24 mouse cellular contexts compared by ENCODE assay signal in genomic region chr14:72848271-72848955, GRCm38 (mm10).
DNase-seq lines count a peak whose midpoint lies in the region; TF ChIP-seq lines count a peak whose summit lies in the region.
"Had no signal": no experiment of that assay in that cellular context is flagged by ENCODE, and none has a peak within 500 bp of the region (broad histone marks: within the 10 kb centered on the region; RNA-seq: fewer than 3 reads in every experiment).

No protein-coding gene starts in this region.

- H3K9me3 ChIP-seq in CH12.LX (replicated peaks; ENCODE audit: low read length) (peaks cover 6% of the 10 kb centered on the region), ES-Bruce4 (replicated peaks; ENCODE audit: control insufficient read depth, insufficient read depth, low read length, poor library complexity, severe bottlenecking) (no peaks in the 10 kb centered on the region)
- H3K9me3 ChIP-seq: embryonic facial prominence, embryonic 13.5 days; embryonic facial prominence, embryonic 15.5 days; forebrain, embryonic 10.5 days; forebrain, embryonic 12.5 days; G1E had no signal

- TF ChIP-seq EP300 in CH12.LX (IDR thresholded peaks at IDR 0.05; ENCODE audit: low read length) = peak; percentile 81
- peak; percentile 65; the same call in 1 of the 2 replicates for TF ChIP-seq EP300 in ES-Bruce4 (IDR thresholded peaks at IDR 0.05; ENCODE audit: insufficient read depth, low read depth, low read length)

- H3K4me1 ChIP-seq in CH12.LX (ENCODE audit: control insufficient read depth in 1 of 2, insufficient read depth in 2 of 2) (peaks cover 18 to 45% of the 10 kb centered on the region in 2 experiments), ES-Bruce4 (ENCODE audit: control insufficient read depth, insufficient read depth, low read length) (peaks cover 8% of the 10 kb centered on the region)
- H3K4me1 ChIP-seq: embryonic facial prominence, embryonic 13.5 days; embryonic facial prominence, embryonic 15.5 days had no signal

- no peak overlapping the region for H3K4me3 ChIP-seq in CH12.LX (replicated peaks in 1 of 3; ENCODE audit: low read depth in 2 of 3, low read length in 2 of 3, poor library complexity in 1 of 3)
- no peak overlapping the region for H3K4me3 ChIP-seq in ES-Bruce4 (ENCODE audit: low read depth, low read length)
- H3K4me3 ChIP-seq: embryonic facial prominence, embryonic 13.5 days; embryonic facial prominence, embryonic 15.5 days; erythroblast, embryonic 14.5 days; forebrain, embryonic 10.5 days; forebrain, embryonic 12.5 days; gastrocnemius, adult 2 months had no signal

- TF ChIP-seq RAD21 in CH12.LX (IDR thresholded peaks at IDR 0.05; ENCODE audit: low read depth, low read length) = no peak; the same call in 1 of the 2 replicates

- in situ Hi-C loops in CH12.LX (cut with MboI; ENCODE audit: low pct_ligation_motif_present, low pct_unique_long_range_greater_than_20kb, low sequenced_read_pairs) = no loop called here

- TF ChIP-seq CTCF in CH12.LX (conservative IDR thresholded peaks at IDR 0.05 in 1 of 2, IDR thresholded peaks at IDR 0.05 in 1 of 2; ENCODE audit: low read depth in 2 of 2, low read length in 2 of 2) (no peak), ES-Bruce4 (IDR thresholded peaks at IDR 0.05; ENCODE audit: low read depth, low read length) (no peak)

- no peaks in the 10 kb centered on the region for H3K27me3 ChIP-seq in CH12.LX (replicated peaks)
- H3K27me3 ChIP-seq in ES-Bruce4 (ENCODE audit: control insufficient read depth, insufficient read depth, low read length, poor library complexity, severe bottlenecking) = no peaks in the 10 kb centered on the region
- H3K27me3 ChIP-seq: embryonic facial prominence, embryonic 13.5 days; embryonic facial prominence, embryonic 15.5 days; forebrain, embryonic 12.5 days had no signal

- dilution Hi-C loops in CH12.LX (cut with MboI; ENCODE audit: extremely low pct_ligation_motif_present, extremely low pct_unique_long_range_greater_than_20kb, low sequenced_read_pairs) = no loop called here

- H3K36me3 ChIP-seq in CH12.LX (replicated peaks in 1 of 2; ENCODE audit: control insufficient read depth in 1 of 2, insufficient read depth in 1 of 2, low read length in 1 of 2) = peaks cover 0 to 1% of the 10 kb centered on the region in 2 experiments
- no peaks in the 10 kb centered on the region for H3K36me3 ChIP-seq in ES-Bruce4 (ENCODE audit: control insufficient read depth, insufficient read depth, low read length, poor library complexity, severe bottlenecking)
- H3K36me3 ChIP-seq: embryonic facial prominence, embryonic 13.5 days; embryonic facial prominence, embryonic 15.5 days; forebrain, embryonic 10.5 days; forebrain, embryonic 12.5 days; G1E had no signal

- no peak for TF ChIP-seq POLR2A in CH12.LX (IDR thresholded peaks at IDR 0.05; ENCODE audit: low read depth, low read length)
- TF ChIP-seq POLR2A in ES-Bruce4 (IDR thresholded peaks at IDR 0.05; ENCODE audit: insufficient read depth, low read length) = no peak

- H3K27ac ChIP-seq in CH12.LX (ENCODE audit: insufficient read depth, low read depth) (no peak overlapping the region), ES-Bruce4 (ENCODE audit: insufficient read depth, low read length) (peak overlapping the region; percentile 81)
- H3K27ac ChIP-seq: embryonic facial prominence, embryonic 13.5 days; embryonic facial prominence, embryonic 15.5 days; forebrain, embryonic 10.5 days; forebrain, embryonic 12.5 days; gastrocnemius, adult 2 months had no signal

- DNase-seq in 416B (ENCODE audit: low read depth) = peak; percentile 14
- peak; percentile 45 for DNase-seq in CH12.LX (ENCODE audit: extremely low read depth)
- peak; percentile 14 for DNase-seq in R1 (ENCODE audit: low read depth, low spot score)
- DNase-seq in MN1 (ENCODE audit: low spot score) = no peak
- no peak for DNase-seq in cerebellum, postnatal 10 days
- no peak for DNase-seq in urinary bladder, postnatal 10 days (ENCODE audit: low spot score)
- DNase-seq in left cerebral cortex, postnatal 25 days (ENCODE audit: low spot score in 2 of 2) = no peak
- DNase-seq: adrenal gland, adult 8-10 months; adrenal gland, postnatal 14 days; B cell, adult 2 months; cerebellum, adult 11 months; cerebellum, adult 18-20 months; cerebellum, adult 8-10 months; cerebellum, postnatal 14 days; cerebellum, postnatal 36 days; embryo, embryonic 11 days; gastrocnemius, adult 2 months had no signal

- H3K4me2 ChIP-seq in CH12.LX (ENCODE audit: insufficient read depth, low read depth, poor library complexity, severe bottlenecking) = no peak overlapping the region
- H3K4me2 ChIP-seq: embryonic facial prominence, embryonic 13.5 days; embryonic facial prominence, embryonic 15.5 days; forebrain, embryonic 12.5 days had no signal

- intact Hi-C loops in left cerebral cortex, postnatal 25 days (cut with DNase I) = no loop called here

- H3K9ac ChIP-seq in CH12.LX (ENCODE audit: insufficient read depth, low read depth) (no peak overlapping the region), ES-Bruce4 (ENCODE audit: low read depth, poor library complexity, severe bottlenecking) (peak overlapping the region; percentile 61)
- H3K9ac ChIP-seq: embryonic facial prominence, embryonic 13.5 days; embryonic facial prominence, embryonic 15.5 days; forebrain, embryonic 12.5 days had no signal

- H3K79me2 ChIP-seq in CH12.LX (replicated peaks; ENCODE audit: control insufficient read depth, extremely low read depth, insufficient read depth, poor library complexity, severe bottlenecking) = no peaks in the 10 kb centered on the region

TF ChIP-seq in CH12.LX, 34 proteins besides CTCF, POLR2A, EP300 and RAD21:
- TF ChIP-seq TCF12 (IDR thresholded peaks at IDR 0.05; ENCODE audit: low read depth, low read length) (peak; percentile 81), E2F4 (IDR thresholded peaks at IDR 0.05; ENCODE audit: insufficient replicate concordance, low read depth, low read length) (no peak), JUND (conservative IDR thresholded peaks at IDR 0.05; ENCODE audit: low read depth, low read length) (peak; percentile 59; the same call in 1 of the 2 replicates), GABPA (IDR thresholded peaks at IDR 0.05; ENCODE audit: insufficient replicate concordance, low read depth, low read length) (no peak), TBP (conservative IDR thresholded peaks at IDR 0.05; ENCODE audit: low read depth, low read length) (no peak), ZNF384 (IDR thresholded peaks at IDR 0.05; ENCODE audit: low read depth, low read length) (no peak), BHLHE40 (IDR thresholded peaks at IDR 0.05; ENCODE audit: low read depth, low read length) (peak; percentile 33; the same call in 1 of the 2 replicates), NELFE (IDR thresholded peaks at IDR 0.05; ENCODE audit: low read depth, low read length) (no peak), MAFK (IDR thresholded peaks at IDR 0.05; ENCODE audit: insufficient replicate concordance, low read length) (peak; percentile 75), ETS1 (conservative IDR thresholded peaks at IDR 0.05; ENCODE audit: low read depth, low read length) (peak; percentile 89), ZMIZ1 (IDR thresholded peaks at IDR 0.05; ENCODE audit: low read depth, low read length) (no peak), SIN3A (IDR thresholded peaks at IDR 0.05; ENCODE audit: low read length) (no peak), IRF4 (IDR thresholded peaks at IDR 0.05; ENCODE audit: low read depth, low read length) (peak; percentile 55; the same call in 1 of the 2 replicates), MAZ (IDR thresholded peaks at IDR 0.05; ENCODE audit: low read depth, low read length) (0 out of 2 replicates have a peak, but pooled peaks have one; percentile 37), MAX (IDR thresholded peaks at IDR 0.05; ENCODE audit: low read length) (0 out of 2 replicates have a peak, but pooled peaks have one; percentile 32), CHD2 (IDR thresholded peaks at IDR 0.05; ENCODE audit: low read length) (no peak), MYC (IDR thresholded peaks at IDR 0.05; ENCODE audit: low read depth, low read length) (no peak), MEF2A (IDR thresholded peaks at IDR 0.05; ENCODE audit: borderline replicate concordance, low read depth, low read length) (peak; percentile 67; the same call in 1 of the 2 replicates), JUN (IDR thresholded peaks at IDR 0.05; ENCODE audit: insufficient read depth, low read depth, low read length) (peak; percentile 15; the same call in 1 of the 2 replicates), HCFC1 (IDR thresholded peaks at IDR 0.05; ENCODE audit: low read depth, low read length) (no peak), MXI1 (IDR thresholded peaks at IDR 0.05; ENCODE audit: low read depth, low read length) (no peak), UBTF (IDR thresholded peaks at IDR 0.05; ENCODE audit: low read depth, low read length) (no peak)

Comparison
In these comparisons a context has a peak if more than half of its experiments do, and no peak if none do; other contexts are left out.
1. DNase-seq: peak in 416B (single experiment), CH12.LX (single experiment) and R1 (single experiment); none in MN1 (single experiment), cerebellum, postnatal 10 days (0 of 2), urinary bladder, postnatal 10 days (single experiment) and left cerebral cortex, postnatal 25 days (0 of 2).